Mouse (Mus musculus) embryonic facial prominence, embryonic 13.5 days (tissue): ENCODE data around the gene Ifitm10. TPM values are rescaled to one million over a fixed set of nuclear protein-coding genes. Genes with fewer than 3 reads are reported as not detected.

ENCODE experiments used
- ATAC-seq: fragments of 200-750 bp; cut with Nextera tagmentation; 2 replicates; pipeline ENCODE4 v1.8.0; 2017; ENCODE audit warnings: low read depth; ENCODE audit not compliant: insufficient number of reproducible peaks, insufficient read depth, low FRiP score, low TSS enrichment
- H3K27ac ChIP-seq: fragments of 300-500 bp; sonication (generic); 2 replicates; pipeline ENCODE4 v1.5.1; 2015; ENCODE audit warnings: moderate library complexity, mild to moderate bottlenecking, inconsistent platforms
- H3K27me3 ChIP-seq: fragments of 300-500 bp; sonication (generic); 2 replicates; pipeline ENCODE4 v1.6.1; 2015; ENCODE audit warnings: mild to moderate bottlenecking, inconsistent platforms
- H3K36me3 ChIP-seq: fragments of 300-500 bp; sonication (generic); 2 replicates; pipeline ENCODE4 v1.6.1; 2015; ENCODE audit warnings: mild to moderate bottlenecking, inconsistent platforms
- H3K4me1 ChIP-seq: fragments of 300-500 bp; sonication (generic); 2 replicates; pipeline ENCODE4 v1.6.1; 2015; ENCODE audit warnings: inconsistent platforms
- H3K4me2 ChIP-seq: fragments of 300-500 bp; sonication (generic); 2 replicates; pipeline ENCODE4 v1.6.1; 2015; ENCODE audit warnings: moderate library complexity, mild to moderate bottlenecking, inconsistent platforms
- H3K4me3 ChIP-seq: fragments of 300-500 bp; sonication (generic); 2 replicates; pipeline ENCODE4 v1.5.1; 2015; ENCODE audit warnings: mild to moderate bottlenecking, inconsistent platforms
- H3K9ac ChIP-seq: fragments of 300-500 bp; sonication (generic); 2 replicates; pipeline ENCODE4 v1.6.1; 2015; ENCODE audit warnings: mild to moderate bottlenecking, inconsistent platforms
- H3K9me3 ChIP-seq: fragments of 300-500 bp; sonication (generic); 2 replicates; pipeline ENCODE4 v1.6.1; 2016; ENCODE audit warnings: inconsistent platforms
- WGBS: fragments of 180-500 bp; shearing (Covaris S2); methylation state at CpG from one replicate; pipeline ENCODE4 v1.1.7; 2015; ENCODE audit warnings: mixed read lengths; 5-methylcytosine and 5-hydroxymethylcytosine counted together
- polyA plus RNA-seq: library from polyadenylated mRNA; unstranded; fragments of >200 nt; fragmentation: Nextera tagmentation; extraction: Ambion mirVana; gene quantifications from 2 replicates; pipeline ENCODE4 v1.2.1, GENCODE M21; 2015

The Ifitm10 gene
- polyA plus RNA-seq, 1 experiment from 2014 or later: 2.5 TPM

DNA sequence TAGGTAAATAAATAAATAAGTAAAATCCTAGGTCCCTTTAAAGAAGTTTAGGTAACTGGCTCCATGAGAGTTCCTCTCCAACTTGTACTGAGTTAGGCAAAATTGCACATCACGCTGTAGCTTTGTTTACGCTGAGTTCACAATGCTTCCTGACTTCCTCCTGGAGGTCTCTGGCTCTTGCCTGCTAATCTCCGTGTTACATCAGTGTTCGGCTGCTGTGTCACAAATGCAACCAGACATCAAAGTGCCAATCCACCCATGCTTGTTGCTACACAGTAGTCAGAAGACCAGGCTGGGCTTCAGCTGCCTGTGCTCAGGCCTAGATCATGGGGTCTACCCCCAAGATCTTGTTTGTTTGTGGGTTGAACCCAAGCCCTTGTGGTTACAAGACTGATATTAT, 30.0 kb upstream of the Ifitm10 start:
- H3K9me3 ChIP-seq: no peaks in the 10 kb centered on the region
- H3K4me1 ChIP-seq: 0 out of 2 replicates have a peak, but pooled peaks cover 6% of the 10 kb centered on the region
- no peak for ATAC-seq
- no peak overlapping the region for H3K9ac ChIP-seq
- no peaks in the 10 kb centered on the region for H3K36me3 ChIP-seq
- WGBS: 78% methylated on average over 4 of the region's 4 CpGs
- no peak overlapping the region for H3K4me3 ChIP-seq
- H3K27ac ChIP-seq: no peak overlapping the region
- H3K4me2 ChIP-seq: no peak overlapping the region
- no peaks in the 10 kb centered on the region for H3K27me3 ChIP-seq

DNA sequence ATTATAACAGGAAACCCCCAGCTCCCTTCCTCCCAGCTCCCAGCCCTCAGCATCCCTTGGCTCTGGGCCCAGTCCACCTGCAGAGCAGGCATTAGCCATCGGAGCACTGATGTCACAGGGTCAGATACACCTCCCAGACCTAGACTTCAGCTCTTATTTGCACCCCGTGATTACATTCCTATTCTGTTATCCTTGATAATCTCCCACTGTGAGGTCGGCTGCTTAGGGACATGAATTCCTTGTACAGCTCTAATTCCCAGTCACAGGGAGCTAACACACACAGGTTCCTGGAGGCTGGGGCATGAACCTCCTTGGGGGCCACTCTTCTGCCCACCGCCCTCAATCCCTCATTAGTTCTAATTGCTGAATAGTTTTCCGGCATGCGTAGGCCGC, 27.2 kb upstream of the Ifitm10 start:
- no peak overlapping the region for H3K9ac ChIP-seq
- no peak overlapping the region for H3K4me2 ChIP-seq
- H3K27ac ChIP-seq: no peak overlapping the region
- H3K27me3 ChIP-seq: no peaks in the 10 kb centered on the region
- no peaks in the 10 kb centered on the region for H3K36me3 ChIP-seq
- H3K9me3 ChIP-seq: no peaks in the 10 kb centered on the region
- ATAC-seq: no peak
- 0 out of 2 replicates have a peak, but pooled peaks cover 6% of the 10 kb centered on the region for H3K4me1 ChIP-seq
- 37% methylated on average over 7 of the region's 7 CpGs for WGBS
- no peak overlapping the region for H3K4me3 ChIP-seq

DNA sequence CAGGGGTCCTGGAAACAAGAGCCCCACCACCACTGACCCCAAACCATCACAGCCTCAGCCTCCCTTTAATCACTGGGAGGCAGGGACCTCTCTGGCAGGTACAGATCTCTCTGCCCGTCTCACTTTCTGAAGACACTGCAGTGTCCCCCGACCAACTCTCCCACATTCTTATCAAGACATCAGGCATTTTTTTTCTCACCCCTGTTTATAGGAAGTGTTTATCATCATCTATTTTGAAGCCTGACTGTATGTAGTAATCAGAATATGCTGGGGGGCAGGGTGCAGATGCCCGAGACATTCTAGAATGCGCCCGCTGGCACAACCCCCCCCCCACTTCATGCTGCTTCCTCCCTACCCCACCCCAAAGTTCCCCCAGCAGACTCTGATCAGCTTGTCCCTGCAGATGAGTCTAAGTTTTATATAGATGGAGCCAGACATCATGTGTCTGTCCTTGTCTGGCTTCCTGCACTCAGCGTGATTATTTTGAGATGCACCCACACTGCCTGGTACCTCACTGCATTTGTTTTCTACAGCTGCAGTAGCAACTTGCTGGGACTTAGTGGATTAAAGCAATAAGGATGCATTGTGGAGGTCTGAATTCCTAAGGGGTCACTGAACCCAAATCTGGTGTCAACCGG, 26.7 kb upstream of the Ifitm10 start:
- no peaks in the 10 kb centered on the region for H3K36me3 ChIP-seq
- H3K9me3 ChIP-seq: no peaks in the 10 kb centered on the region
- H3K4me2 ChIP-seq: no peak overlapping the region
- H3K27ac ChIP-seq: no peak overlapping the region
- 67% methylated on average over 7 of the region's 7 CpGs for WGBS
- no peak for ATAC-seq
- 0 out of 2 replicates have a peak, but pooled peaks cover 6% of the 10 kb centered on the region for H3K4me1 ChIP-seq
- no peak overlapping the region for H3K4me3 ChIP-seq
- H3K9ac ChIP-seq: no peak overlapping the region
- no peaks in the 10 kb centered on the region for H3K27me3 ChIP-seq

DNA sequence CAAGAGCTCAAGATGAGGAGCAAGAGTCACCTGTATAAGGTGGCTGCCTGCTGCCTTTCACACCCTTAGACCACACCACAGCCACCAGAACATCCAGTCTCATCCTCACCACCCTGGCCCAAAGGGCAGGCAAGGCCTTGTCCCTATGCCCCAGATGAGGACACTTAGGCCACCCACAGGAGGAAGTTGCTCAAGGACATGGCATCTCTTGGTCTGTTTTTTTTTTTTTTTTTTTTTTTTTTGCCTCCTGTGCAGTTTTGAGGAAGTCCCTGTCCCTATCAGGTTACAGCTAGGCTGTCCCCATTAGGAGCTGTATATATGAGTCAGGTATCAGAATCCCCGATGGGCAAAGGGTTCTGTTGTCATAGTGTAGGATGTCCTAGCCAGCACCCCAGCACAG, 25.7 kb upstream of the Ifitm10 start:
- Histone ChIP-seq H3K4me3 (no peak overlapping the region), H3K36me3 (no peaks in the 10 kb centered on the region), H3K9me3 (no peaks in the 10 kb centered on the region), H3K9ac (no peak overlapping the region), H3K4me1 (0 out of 2 replicates have a peak, but pooled peaks cover 6% of the 10 kb centered on the region), H3K27ac (no peak overlapping the region), H3K27me3 (no peaks in the 10 kb centered on the region), H3K4me2 (no peak overlapping the region)
- no peak for ATAC-seq
- WGBS: 65% methylated on average over 1 of the region's 1 CpGs

DNA sequence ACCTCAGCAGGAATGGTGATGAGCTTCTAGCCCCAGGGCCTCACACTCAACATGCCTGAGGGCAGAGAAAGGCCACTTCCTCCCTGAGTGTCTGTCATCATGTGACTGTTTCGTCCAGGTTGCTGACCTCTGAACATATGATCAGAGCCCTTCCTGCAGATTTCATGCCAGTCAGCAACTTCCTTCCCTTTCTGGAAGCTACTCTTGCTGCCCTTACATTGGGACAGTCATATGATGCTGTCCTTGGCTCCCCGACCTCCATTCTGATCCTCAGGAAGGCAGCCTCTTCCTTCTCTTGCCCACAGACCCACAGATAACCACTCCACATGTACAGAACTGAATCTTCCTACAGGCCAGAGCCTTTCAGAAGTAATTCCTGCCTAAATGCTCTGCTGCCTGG, 24.5 kb upstream of the Ifitm10 start:
- no peaks in the 10 kb centered on the region for H3K27me3 ChIP-seq
- 28% methylated on average over 2 of the region's 2 CpGs for WGBS
- no peaks in the 10 kb centered on the region for H3K9me3 ChIP-seq
- H3K4me2 ChIP-seq: no peak overlapping the region
- no peaks in the 10 kb centered on the region for H3K36me3 ChIP-seq
- H3K4me1 ChIP-seq: 0 out of 2 replicates have a peak, but pooled peaks cover 6% of the 10 kb centered on the region
- no peak for ATAC-seq
- no peak overlapping the region for H3K27ac ChIP-seq
- H3K9ac ChIP-seq: no peak overlapping the region
- no peak overlapping the region for H3K4me3 ChIP-seq

DNA sequence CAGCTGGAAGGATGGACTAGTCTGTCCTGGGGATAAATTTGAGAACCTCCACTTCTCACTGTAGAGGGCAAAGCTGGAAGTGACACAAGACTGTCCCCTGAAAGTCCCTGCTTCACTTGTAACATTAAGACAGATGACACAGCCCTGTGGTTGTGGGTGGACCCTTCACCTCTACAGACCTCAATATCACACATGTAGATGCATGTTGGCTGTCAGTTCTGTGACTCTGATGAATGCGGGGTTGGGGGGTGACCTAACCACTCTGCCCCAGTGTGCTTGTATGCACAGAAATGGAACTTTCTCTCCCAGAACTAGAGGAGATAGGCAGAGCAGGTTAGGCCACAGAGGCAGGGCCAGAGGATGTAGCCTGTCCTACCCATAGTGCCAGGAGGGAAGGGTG, 23.1 kb upstream of the Ifitm10 start:
- no peaks in the 10 kb centered on the region for H3K27me3 ChIP-seq
- H3K9me3 ChIP-seq: no peaks in the 10 kb centered on the region
- H3K9ac ChIP-seq: no peak overlapping the region
- H3K27ac ChIP-seq: no peak overlapping the region
- no peak overlapping the region for H3K4me2 ChIP-seq
- no peak for ATAC-seq
- no peak overlapping the region for H3K4me3 ChIP-seq
- 0 out of 2 replicates have a peak, but pooled peaks cover 6% of the 10 kb centered on the region for H3K4me1 ChIP-seq
- WGBS: 73% methylated on average over 1 of the region's 1 CpGs
- H3K36me3 ChIP-seq: no peaks in the 10 kb centered on the region

DNA sequence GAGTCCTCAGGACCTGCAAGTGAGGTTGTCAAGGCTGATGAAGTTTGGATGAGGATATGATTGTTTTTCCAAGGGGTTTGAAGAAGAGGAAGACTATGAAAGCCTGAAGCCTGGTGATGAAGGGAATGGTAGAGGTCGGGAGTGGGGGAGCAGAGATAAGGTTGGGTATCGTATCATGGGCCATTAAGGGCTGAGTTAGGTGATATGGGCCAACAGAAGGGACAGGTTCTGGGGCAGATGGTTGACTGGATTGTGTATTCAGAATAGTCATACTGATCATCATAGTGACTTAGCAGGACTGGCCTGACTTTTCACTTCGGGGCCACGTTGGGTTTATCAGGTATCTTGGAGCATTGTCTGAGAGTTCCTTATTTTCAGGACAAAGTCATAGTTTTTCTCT, 21.9 kb upstream of the Ifitm10 start:
- H3K36me3 ChIP-seq: no peaks in the 10 kb centered on the region
- H3K4me2 ChIP-seq: no peak overlapping the region
- no peak overlapping the region for H3K27ac ChIP-seq
- H3K9me3 ChIP-seq: no peaks in the 10 kb centered on the region
- 92% methylated on average over 4 of the region's 4 CpGs for WGBS
- H3K9ac ChIP-seq: no peak overlapping the region
- no peaks in the 10 kb centered on the region for H3K27me3 ChIP-seq
- no peak for ATAC-seq
- 0 out of 2 replicates have a peak, but pooled peaks cover 3% of the 10 kb centered on the region for H3K4me1 ChIP-seq
- no peak overlapping the region for H3K4me3 ChIP-seq

DNA sequence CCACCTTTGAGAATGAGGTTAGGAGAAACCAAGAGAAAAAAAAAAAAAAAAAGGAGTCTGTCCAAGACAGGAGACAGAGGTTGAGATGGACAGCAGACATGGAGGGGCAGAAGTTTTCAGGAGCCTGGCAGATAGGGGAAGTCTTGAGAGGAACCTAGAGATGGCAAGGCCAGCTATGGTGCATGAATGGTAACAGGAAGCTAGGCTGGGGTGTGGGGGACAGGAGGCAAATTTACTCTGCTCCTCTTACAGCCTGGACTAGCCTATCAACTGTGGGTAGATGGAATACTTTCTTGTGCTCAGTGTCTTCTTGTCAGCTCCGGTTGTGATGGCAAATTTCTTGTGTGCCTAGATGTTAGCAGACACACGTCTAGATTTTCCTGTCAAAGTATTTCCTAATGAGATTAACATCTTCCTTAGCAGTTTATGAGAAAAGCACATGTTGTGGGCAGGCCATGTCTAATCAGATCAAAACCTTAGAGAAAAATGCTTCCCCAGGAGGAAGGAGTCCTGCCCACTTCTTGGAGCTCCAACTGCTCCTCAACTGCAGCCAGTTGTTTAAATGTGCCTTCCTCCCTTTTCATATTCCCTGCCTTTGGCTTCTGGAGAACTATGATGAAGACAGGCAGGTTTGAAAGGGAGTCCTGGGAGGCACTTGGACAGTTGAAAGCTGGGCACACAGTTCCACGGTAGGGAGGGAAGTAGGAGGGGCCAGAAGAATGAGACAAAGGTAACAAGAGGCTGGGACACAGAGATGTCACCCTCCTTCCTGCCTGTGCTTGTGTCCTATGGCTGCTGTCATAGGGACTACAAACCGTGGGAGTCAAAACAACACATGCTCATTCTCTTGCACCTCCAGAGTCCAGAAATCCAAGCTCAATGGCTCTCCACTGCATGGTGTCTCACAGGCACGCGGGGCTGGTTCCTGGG, 21.0 kb upstream of the Ifitm10 start:
- H3K9me3 ChIP-seq: no peaks in the 10 kb centered on the region
- H3K27me3 ChIP-seq: no peaks in the 10 kb centered on the region
- no peak overlapping the region for H3K4me3 ChIP-seq
- no peak for ATAC-seq
- H3K27ac ChIP-seq: no peak overlapping the region
- H3K4me2 ChIP-seq: no peak overlapping the region
- no peaks in the 10 kb centered on the region for H3K4me1 ChIP-seq
- H3K36me3 ChIP-seq: no peaks in the 10 kb centered on the region
- no peak overlapping the region for H3K9ac ChIP-seq
- 60% methylated on average over 6 of the region's 6 CpGs for WGBS

DNA sequence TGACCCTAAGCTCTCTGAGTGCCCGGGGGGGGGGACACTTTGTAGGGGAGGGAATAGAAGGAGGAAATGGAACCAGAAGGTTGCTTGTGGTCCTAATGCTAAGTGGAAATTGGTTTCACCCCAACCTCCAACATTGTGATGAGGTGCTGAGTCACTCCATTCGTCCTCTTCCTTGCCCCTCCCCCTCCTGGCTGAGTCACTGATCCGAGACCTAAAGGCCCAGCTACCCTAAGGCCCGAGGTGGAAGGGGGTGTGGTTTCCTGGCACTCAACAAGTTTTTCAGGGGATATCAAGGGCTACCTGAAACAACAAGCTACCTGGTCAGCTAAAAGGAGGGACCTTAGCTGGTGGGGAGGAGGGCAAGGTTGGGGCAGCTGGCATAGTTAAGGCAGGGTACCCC, 19.6 kb upstream of the Ifitm10 start:
- 23% methylated on average over 4 of the region's 4 CpGs for WGBS
- ATAC-seq: no peak
- Histone ChIP-seq H3K4me1 (no peaks in the 10 kb centered on the region), H3K4me2 (no peak overlapping the region), H3K27me3 (no peaks in the 10 kb centered on the region), H3K4me3 (no peak overlapping the region), H3K9ac (no peak overlapping the region), H3K9me3 (no peaks in the 10 kb centered on the region), H3K36me3 (no peaks in the 10 kb centered on the region), H3K27ac (no peak overlapping the region)

DNA sequence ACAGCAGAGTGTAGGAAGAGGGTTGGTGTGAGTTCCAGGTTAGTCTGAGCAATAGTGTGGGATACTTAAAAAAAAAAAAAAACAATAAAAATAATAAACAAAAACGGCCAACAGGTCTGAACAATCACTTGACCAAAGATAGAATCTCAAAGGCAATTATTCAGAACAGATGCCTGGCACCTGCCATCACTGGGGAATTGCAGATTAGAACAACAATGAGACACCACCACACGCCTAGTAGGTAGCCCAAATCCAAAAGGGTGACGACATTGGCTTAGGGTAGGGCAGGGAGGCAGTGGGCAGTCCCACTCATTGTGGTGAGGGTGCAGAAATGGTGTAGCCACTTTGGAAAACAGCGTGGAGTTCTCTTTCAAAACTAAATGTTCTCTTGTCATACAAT, 18.1 kb upstream of the Ifitm10 start:
- no peak overlapping the region for H3K27ac ChIP-seq
- no peak for ATAC-seq
- H3K9me3 ChIP-seq: no peaks in the 10 kb centered on the region
- no peak overlapping the region for H3K4me2 ChIP-seq
- no peak overlapping the region for H3K4me3 ChIP-seq
- H3K36me3 ChIP-seq: no peaks in the 10 kb centered on the region
- 66% methylated on average over 4 of the region's 4 CpGs for WGBS
- no peaks in the 10 kb centered on the region for H3K27me3 ChIP-seq
- H3K4me1 ChIP-seq: peaks cover 6% of the 10 kb centered on the region
- H3K9ac ChIP-seq: no peak overlapping the region

DNA sequence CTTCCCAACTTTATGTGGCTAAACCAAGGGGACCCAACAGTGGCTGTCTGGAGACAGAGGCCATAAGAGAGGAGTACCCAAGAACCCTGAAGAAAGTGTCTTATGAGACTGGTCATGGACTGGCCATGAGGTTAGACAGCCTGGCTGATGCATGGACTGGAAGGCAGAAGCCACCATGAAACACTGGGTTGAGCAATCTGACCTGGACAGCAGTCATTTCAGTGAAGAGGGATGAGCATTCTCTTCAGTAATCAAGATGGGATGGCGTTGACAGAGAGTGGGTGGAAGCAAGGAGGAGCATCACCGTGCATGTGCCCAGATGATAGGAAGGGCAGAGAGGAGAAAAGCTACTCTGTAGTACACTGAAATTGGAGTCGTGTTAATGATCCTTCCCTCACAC, 17.6 kb upstream of the Ifitm10 start:
- no peak for ATAC-seq

More for the DNA sequence above, 17.6 kb upstream of the Ifitm10 start:
- no peak overlapping the region for H3K4me2 ChIP-seq
- WGBS: 85% methylated on average over 3 of the region's 3 CpGs
- no peaks in the 10 kb centered on the region for H3K27me3 ChIP-seq
- H3K27ac ChIP-seq: no peak overlapping the region
- H3K4me1 ChIP-seq: peaks cover 11% of the 10 kb centered on the region
- no peaks in the 10 kb centered on the region for H3K36me3 ChIP-seq
- H3K4me3 ChIP-seq: no peak overlapping the region
- H3K9me3 ChIP-seq: no peaks in the 10 kb centered on the region
- H3K9ac ChIP-seq: no peak overlapping the region
